Mouse (Mus musculus) right cerebral cortex, postnatal 10 days (tissue): ENCODE results near the gene Akirin2.

Source experiments
- DNase-seq, 2 experiments: peaks; one replicate each; pipeline ENCODE4 v3.0.0; 2021; ENCODE audit warnings: low spot score in 2 of 2

Akirin2 gene

DNA sequence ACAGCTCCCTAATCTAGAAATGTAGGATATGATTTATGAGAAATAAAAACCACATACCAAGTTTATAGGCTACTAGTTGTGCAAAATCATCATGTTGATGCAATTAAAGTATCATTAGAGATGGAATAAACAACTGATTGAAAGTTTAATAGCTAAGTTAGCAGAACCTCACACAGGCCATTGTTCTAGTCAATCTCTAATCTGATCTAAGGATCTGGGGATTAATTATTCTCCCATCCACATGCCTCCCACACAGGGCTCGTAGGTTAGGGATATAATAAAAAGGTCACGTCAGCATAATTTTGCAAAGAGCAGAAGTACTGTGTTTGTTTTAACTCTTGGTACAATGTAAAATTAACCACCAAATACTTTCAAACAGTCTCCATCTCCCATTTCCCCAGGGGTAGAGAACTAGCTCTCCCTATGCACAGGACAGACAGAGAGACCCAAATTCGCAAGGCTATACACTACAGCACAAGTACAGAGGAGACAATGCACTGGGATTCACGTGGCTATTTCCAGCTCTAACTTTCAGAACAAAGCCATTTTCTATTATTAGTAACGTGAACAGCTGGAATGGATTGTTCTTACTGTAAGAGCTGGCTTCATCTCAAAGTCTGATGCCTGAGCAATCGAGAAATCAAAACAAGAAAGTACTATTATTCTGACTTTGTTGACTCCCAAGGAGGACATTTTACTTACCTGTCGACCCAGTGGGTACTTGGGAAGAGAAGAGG, 34.3 kb downstream of the Akirin2 start:
- DNase-seq = no peak

DNA sequence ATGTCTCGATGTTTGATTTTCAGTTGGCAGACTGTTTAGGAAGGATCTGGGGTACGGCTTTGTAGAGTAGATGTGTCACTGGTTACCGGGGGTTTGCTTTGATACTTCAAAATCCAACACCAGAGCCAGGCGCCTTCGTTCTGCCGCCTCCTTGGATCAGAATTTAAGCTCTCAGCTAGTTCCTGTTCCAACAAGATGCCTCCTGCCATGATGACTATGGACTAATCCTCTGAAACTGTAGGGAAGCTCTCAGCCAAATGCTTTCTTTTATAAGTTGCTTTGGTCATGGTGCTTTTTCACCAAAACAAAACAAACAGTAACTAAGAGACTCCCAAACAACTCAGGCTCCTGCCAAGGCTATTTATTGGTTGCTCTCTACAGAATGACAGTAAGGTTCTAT, 52.4 kb downstream of the Akirin2 start:
- no peak for DNase-seq

DNA sequence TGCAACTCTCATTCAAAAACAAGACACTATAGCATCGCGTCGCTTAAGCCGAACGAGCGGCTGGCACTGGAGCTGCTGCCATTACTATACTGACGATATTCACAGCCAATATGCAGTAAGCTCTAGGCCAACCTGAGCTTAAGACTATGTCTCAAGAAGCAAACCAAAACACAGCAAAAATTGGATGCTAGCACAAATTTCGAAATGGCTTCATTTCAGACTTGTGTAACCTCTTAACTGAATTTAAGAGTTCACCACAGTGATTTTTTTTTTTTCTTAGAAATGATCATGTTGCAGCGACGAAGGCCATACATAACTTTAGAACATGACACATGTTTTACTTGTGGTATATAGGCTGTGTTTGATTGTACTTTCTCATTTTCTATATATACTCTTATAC, 55.9 kb downstream of the Akirin2 start:
- no peak for DNase-seq

DNA sequence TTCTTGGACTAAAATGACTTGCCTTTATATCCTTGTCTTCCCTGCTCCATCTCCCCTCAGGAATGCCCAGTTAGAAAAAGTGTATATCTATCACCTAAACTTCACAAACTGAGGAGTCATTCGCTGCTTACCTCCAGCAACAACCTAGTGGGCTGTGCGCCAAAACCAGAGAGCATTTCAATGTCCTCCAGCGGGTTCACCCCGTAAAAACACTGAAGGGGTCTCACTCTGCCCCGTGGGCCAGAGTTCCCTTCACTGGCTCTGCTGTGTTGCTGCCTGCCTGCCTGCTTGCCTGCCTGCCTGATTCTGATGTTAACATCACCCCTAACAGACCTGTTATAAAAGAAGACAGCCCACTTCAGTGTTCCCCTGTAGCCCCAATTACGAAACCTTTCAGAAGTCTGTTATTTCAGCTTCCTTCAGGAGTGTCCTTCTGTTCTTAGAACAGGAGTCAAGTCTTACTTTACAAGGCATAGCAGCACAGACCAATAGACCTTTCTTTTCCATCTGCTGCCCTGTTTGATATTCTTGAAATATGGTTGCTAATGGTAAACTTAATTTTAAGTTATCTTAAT, 62.9 kb downstream of the Akirin2 start:
- DNase-seq = peak; percentile 29 to 39

DNA sequence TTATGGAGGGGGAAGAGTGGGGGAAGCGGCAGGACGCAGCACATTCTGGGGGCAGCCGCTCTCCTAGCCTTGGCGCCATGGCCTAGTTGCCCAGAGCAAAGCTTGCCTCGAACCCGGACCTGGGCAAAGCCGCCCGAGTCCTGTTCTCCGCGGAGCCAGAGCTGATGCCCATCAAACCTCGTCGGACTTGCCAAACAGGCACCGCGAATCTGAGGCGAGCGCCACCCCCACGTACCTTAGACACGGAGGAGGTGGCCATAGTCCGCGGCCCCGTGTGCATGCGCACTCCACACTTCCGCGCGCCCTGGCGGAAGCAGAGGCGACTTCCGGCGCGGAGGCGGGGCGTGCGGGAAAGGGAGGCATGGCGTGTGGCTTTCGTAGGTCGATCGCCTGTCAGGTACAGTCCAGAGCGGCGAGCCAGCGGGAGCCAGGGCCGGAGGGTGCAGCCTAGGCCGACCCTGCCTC, 63.9 kb downstream of the Akirin2 start, which contains the start of the genes Orc3 and Rars2:
TSS of gene Orc3 (minus strand) at position 315 of the 465 bp plus-strand sequence.
TSS of gene Rars2 (plus strand) at position 328 of the 465 bp plus-strand sequence.
- DNase-seq = peak; percentile 94 to 95

DNA sequence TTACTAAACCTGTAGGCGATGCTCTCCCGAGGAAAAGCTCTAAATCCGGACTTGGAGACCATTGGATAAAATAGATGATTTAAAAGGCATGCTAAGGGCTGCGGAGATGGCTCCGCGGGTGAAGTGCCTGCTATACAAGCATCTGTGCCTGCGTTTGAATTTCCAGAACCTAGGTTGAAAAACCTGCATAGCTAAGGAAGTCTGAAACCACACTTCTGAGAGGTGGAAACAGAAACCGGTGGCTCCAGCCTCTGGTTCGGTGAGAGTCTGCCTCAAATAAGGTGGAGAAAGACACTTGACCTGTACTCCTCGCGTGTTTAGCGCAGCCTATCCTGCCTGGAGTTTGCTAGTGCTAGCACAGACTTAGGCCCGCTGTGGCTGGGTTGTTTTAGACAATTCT, 64.6 kb downstream of the Akirin2 start:
- peak in 1 of 2 experiments; percentile 37 for DNase-seq

DNA sequence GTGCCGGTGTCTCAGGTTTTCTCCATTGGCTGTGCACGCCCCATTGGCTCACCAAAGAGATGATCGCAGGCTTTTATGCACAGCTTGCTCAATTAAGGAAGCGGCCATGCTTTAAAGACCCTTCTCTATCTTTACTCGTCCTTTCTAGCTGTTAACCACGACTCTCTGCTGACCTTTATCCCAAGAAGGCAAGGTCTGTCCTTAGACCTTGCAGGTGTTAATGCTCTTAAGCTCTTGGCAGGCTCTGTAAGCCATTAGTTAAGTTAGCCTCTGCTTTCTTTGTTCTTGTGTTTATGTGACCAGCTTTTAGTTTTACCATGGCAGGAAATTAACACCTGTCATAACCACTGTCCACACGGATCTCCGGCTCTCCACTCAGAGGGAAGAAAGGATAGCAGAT, 65.4 kb downstream of the Akirin2 start:
- DNase-seq = no peak
